8 mouse cellular contexts compared by ENCODE assay signal in genomic region chr5:110106140-110106871, GRCm38 (mm10). TPM values are rescaled to one million over a fixed set of nuclear protein-coding genes. Genes with fewer than 3 reads are reported as not detected.
DNase-seq lines count a peak whose midpoint lies in the region; ATAC-seq lines count a peak whose summit lies in the region.

No protein-coding gene starts in this region.

- no peak overlapping the region; the same call in 1 of the 2 replicates for H3K9ac ChIP-seq in lung, embryonic 15.5 days
- H3K9ac ChIP-seq in hindbrain, embryonic 11.5 days (ENCODE audit: low read depth, low read length): no peak overlapping the region
- no peak overlapping the region for H3K9ac ChIP-seq in liver, embryonic 15.5 days
- no peak overlapping the region; the same call in 1 of the 2 replicates for H3K9ac ChIP-seq in stomach, embryonic 16.5 days (ENCODE audit: low read length)

- H3K36me3 ChIP-seq in lung, embryonic 15.5 days: peaks cover 38% of the 10 kb centered on the region
- H3K36me3 ChIP-seq in hindbrain, embryonic 11.5 days (ENCODE audit: control insufficient read depth, insufficient read depth, low read length): peaks cover 28% of the 10 kb centered on the region
- peaks cover 38% of the 10 kb centered on the region for H3K36me3 ChIP-seq in liver, embryonic 15.5 days (replicated peaks)
- H3K36me3 ChIP-seq in stomach, embryonic 16.5 days (ENCODE audit: control insufficient read depth, insufficient read depth, low read length): peaks cover 36% of the 10 kb centered on the region

- H3K27me3 ChIP-seq in lung, embryonic 15.5 days: no peaks in the 10 kb centered on the region
- H3K27me3 ChIP-seq in hindbrain, embryonic 11.5 days (ENCODE audit: control insufficient read depth, insufficient read depth, low read length): peaks cover under 1% of the 10 kb centered on the region; the same call in 1 of the 2 replicates
- peaks cover 7% of the 10 kb centered on the region for H3K27me3 ChIP-seq in liver, embryonic 15.5 days
- no peaks in the 10 kb centered on the region for H3K27me3 ChIP-seq in stomach, embryonic 16.5 days (ENCODE audit: control insufficient read depth, insufficient read depth, low read length)

- no peaks in the 10 kb centered on the region for H3K9me3 ChIP-seq in lung, embryonic 15.5 days
- no peaks in the 10 kb centered on the region for H3K9me3 ChIP-seq in hindbrain, embryonic 11.5 days (ENCODE audit: control insufficient read depth, low read length)
- H3K9me3 ChIP-seq in liver, embryonic 15.5 days (replicated peaks): no peaks in the 10 kb centered on the region
- H3K9me3 ChIP-seq in stomach, embryonic 16.5 days (replicated peaks; ENCODE audit: control insufficient read depth, low read length): peaks cover 6% of the 10 kb centered on the region

- H3K4me2 ChIP-seq in lung, embryonic 15.5 days: peak overlapping the region; percentile 84
- H3K4me2 ChIP-seq in hindbrain, embryonic 11.5 days (replicated peaks; ENCODE audit: low read depth, low read length): peak overlapping the region; percentile 84
- peak overlapping the region; percentile 97 for H3K4me2 ChIP-seq in liver, embryonic 15.5 days
- H3K4me2 ChIP-seq in stomach, embryonic 16.5 days (ENCODE audit: low read depth, low read length): peak overlapping the region; percentile 93

- WGBS in lung, embryonic 15.5 days: 92% methylated on average over 26 of the region's 26 CpGs
- 93% methylated on average over 26 of the region's 26 CpGs for WGBS in hindbrain, embryonic 11.5 days
- 90% methylated on average over 26 of the region's 26 CpGs for WGBS in liver, embryonic 15.5 days (ENCODE audit: insufficient replicate concordance)
- WGBS in stomach, embryonic 16.5 days: 93% methylated on average over 26 of the region's 26 CpGs

- peaks cover 24% of the 10 kb centered on the region for H3K4me1 ChIP-seq in lung, embryonic 15.5 days
- H3K4me1 ChIP-seq in hindbrain, embryonic 11.5 days (replicated peaks; ENCODE audit: control insufficient read depth, insufficient read depth, low read length): peaks cover 6% of the 10 kb centered on the region; the same call in 1 of the 2 replicates
- peaks cover 41% of the 10 kb centered on the region for H3K4me1 ChIP-seq in liver, embryonic 15.5 days (replicated peaks)
- H3K4me1 ChIP-seq in stomach, embryonic 16.5 days (ENCODE audit: control insufficient read depth, insufficient read depth, low read length): peaks cover 21% of the 10 kb centered on the region

- H3K27ac ChIP-seq in lung, embryonic 15.5 days: no peak overlapping the region
- H3K27ac ChIP-seq in hindbrain, embryonic 11.5 days (ENCODE audit: low read depth, low read length): no peak overlapping the region
- H3K27ac ChIP-seq in liver, embryonic 15.5 days (replicated peaks): no peak overlapping the region
- H3K27ac ChIP-seq in stomach, embryonic 16.5 days (ENCODE audit: low read length): no peak overlapping the region

- peak; percentile 10 for DNase-seq in adrenal gland, adult 2 months
- DNase-seq in adrenal gland, postnatal 14 days: no peak
- no peak for DNase-seq in lung, postnatal 36 days
- no peak for DNase-seq in hindbrain, embryonic 11.5 days (ENCODE audit: low spot score)
- no peak for DNase-seq in ovary, postnatal 36 days (ENCODE audit: low spot score)

- ATAC-seq in lung, embryonic 15.5 days (ENCODE audit: borderline replicate concordance, extremely low read depth, low FRiP score, low TSS enrichment): no peak
- ATAC-seq in hindbrain, embryonic 11.5 days (ENCODE audit: low FRiP score): no peak
- ATAC-seq in liver, embryonic 15.5 days (ENCODE audit: insufficient read depth): no peak
- no peak for ATAC-seq in stomach, embryonic 16.5 days (ENCODE audit: insufficient read depth, low FRiP score)

- H3K4me3 ChIP-seq in lung, embryonic 15.5 days: peak overlapping the region; percentile 78
- H3K4me3 ChIP-seq in hindbrain, embryonic 11.5 days (ENCODE audit: low read depth, low read length): peak overlapping the region; percentile 82
- peak overlapping the region; percentile 86 for H3K4me3 ChIP-seq in liver, embryonic 15.5 days (replicated peaks)
- peak overlapping the region; percentile 94 for H3K4me3 ChIP-seq in stomach, embryonic 16.5 days (replicated peaks; ENCODE audit: low read length)

RNA-seq across cellular contexts. Expression of gene Gtpbp6, which starts 1.7 kb away (rescaled TPM):
- total RNA-seq in adrenal gland, adult 2 months (2021): 10 to 100 TPM; 57.4 to 61.6 TPM
- 115 and 125 TPM in 2 replicates for polyA plus RNA-seq in adrenal gland, adult 2 months (2012; rRNA removed)
- 57.4 and 63.7 TPM in 2 replicates for total RNA-seq in adrenal gland, postnatal 14 days (2021)
- polyA plus RNA-seq in lung, embryonic 15.5 days (2015; fragmentation: Nextera tagmentation; extraction: Ambion mirVana): 37.5 and 37.6 TPM in 2 replicates
- polyA plus RNA-seq in hindbrain, embryonic 11.5 days (2014; fragmentation: Nextera tagmentation; extraction: Ambion mirVana): 26.6 and 29.5 TPM in 2 replicates
- polyA plus RNA-seq in liver, embryonic 15.5 days (2015; fragmentation: Nextera tagmentation; extraction: Ambion mirVana): 7.7 and 9.2 TPM in 2 replicates
- polyA plus RNA-seq in stomach, embryonic 16.5 days (2015; fragmentation: Nextera tagmentation; extraction: Ambion mirVana): 25.8 and 29.0 TPM in 2 replicates

RNA-seq across cellular contexts. Expression of gene Zfp605, which starts 3.6 kb away (rescaled TPM):
- 1 to 10 TPM; 5.7 to 6.5 TPM for total RNA-seq in adrenal gland, adult 2 months (2021)
- 0.04 TPM in 2 replicates for polyA plus RNA-seq in adrenal gland, adult 2 months (2012; rRNA removed)
- total RNA-seq in adrenal gland, postnatal 14 days (2021): 4.7 and 7.8 TPM in 2 replicates
- polyA plus RNA-seq in lung, embryonic 15.5 days (2015; fragmentation: Nextera tagmentation; extraction: Ambion mirVana): 4.3 and 5.8 TPM in 2 replicates
- polyA plus RNA-seq in hindbrain, embryonic 11.5 days (2014; fragmentation: Nextera tagmentation; extraction: Ambion mirVana): 8.6 and 10.7 TPM in 2 replicates
- polyA plus RNA-seq in liver, embryonic 15.5 days (2015; fragmentation: Nextera tagmentation; extraction: Ambion mirVana): 1.0 and 1.4 TPM in 2 replicates
- polyA plus RNA-seq in stomach, embryonic 16.5 days (2015; fragmentation: Nextera tagmentation; extraction: Ambion mirVana): 2.7 and 3.0 TPM in 2 replicates

RNA-seq across cellular contexts. Expression of gene Plcxd1, which starts 6.5 kb away (rescaled TPM):
- total RNA-seq in adrenal gland, adult 2 months (2021): under 1 TPM; 0.09 to 0.10 TPM
- 0.02 and 0.19 TPM in 2 replicates for polyA plus RNA-seq in adrenal gland, adult 2 months (2012; rRNA removed)
- not detected in 2 replicates for total RNA-seq in adrenal gland, postnatal 14 days (2021)
- 3.5 and 4.2 TPM in 2 replicates for polyA plus RNA-seq in lung, embryonic 15.5 days (2015; fragmentation: Nextera tagmentation; extraction: Ambion mirVana)
- 0.64 and 0.76 TPM in 2 replicates for polyA plus RNA-seq in hindbrain, embryonic 11.5 days (2014; fragmentation: Nextera tagmentation; extraction: Ambion mirVana)
- 0.55 and 0.62 TPM in 2 replicates for polyA plus RNA-seq in liver, embryonic 15.5 days (2015; fragmentation: Nextera tagmentation; extraction: Ambion mirVana)
- 1.3 and 1.4 TPM in 2 replicates for polyA plus RNA-seq in stomach, embryonic 16.5 days (2015; fragmentation: Nextera tagmentation; extraction: Ambion mirVana)

RNA-seq across cellular contexts. Expression of gene Gm35315, which starts 12.1 kb away (rescaled TPM):
- total RNA-seq in adrenal gland, adult 2 months (2021): under 1 TPM; 0.14 to 0.66 TPM
- not detected in 2 replicates for polyA plus RNA-seq in adrenal gland, adult 2 months (2012; rRNA removed)
- 0.11 and 0.45 TPM in 2 replicates for total RNA-seq in adrenal gland, postnatal 14 days (2021)
- 2.3 and 2.5 TPM in 2 replicates for polyA plus RNA-seq in lung, embryonic 15.5 days (2015; fragmentation: Nextera tagmentation; extraction: Ambion mirVana)
- 0.80 and 1.0 TPM in 2 replicates for polyA plus RNA-seq in hindbrain, embryonic 11.5 days (2014; fragmentation: Nextera tagmentation; extraction: Ambion mirVana)
- 0.71 and 0.82 TPM in 2 replicates for polyA plus RNA-seq in liver, embryonic 15.5 days (2015; fragmentation: Nextera tagmentation; extraction: Ambion mirVana)
- 1.8 and 2.0 TPM in 2 replicates for polyA plus RNA-seq in stomach, embryonic 16.5 days (2015; fragmentation: Nextera tagmentation; extraction: Ambion mirVana)

RNA-seq across cellular contexts. Expression of gene Chfr, which starts 29.3 kb away (rescaled TPM):
- total RNA-seq in adrenal gland, adult 2 months (2021): 10 to 100 TPM; 21.5 to 30.0 TPM
- 55.5 and 55.8 TPM in 2 replicates for polyA plus RNA-seq in adrenal gland, adult 2 months (2012; rRNA removed)
- 34.1 and 46.1 TPM in 2 replicates for total RNA-seq in adrenal gland, postnatal 14 days (2021)
- polyA plus RNA-seq in lung, embryonic 15.5 days (2015; fragmentation: Nextera tagmentation; extraction: Ambion mirVana): 39.5 and 41.7 TPM in 2 replicates
- polyA plus RNA-seq in hindbrain, embryonic 11.5 days (2014; fragmentation: Nextera tagmentation; extraction: Ambion mirVana): 86.9 and 88.5 TPM in 2 replicates
- polyA plus RNA-seq in liver, embryonic 15.5 days (2015; fragmentation: Nextera tagmentation; extraction: Ambion mirVana): 17.9 and 19.5 TPM in 2 replicates
- 39.4 and 39.7 TPM in 2 replicates for polyA plus RNA-seq in stomach, embryonic 16.5 days (2015; fragmentation: Nextera tagmentation; extraction: Ambion mirVana)
